Mouse (Mus musculus) kidney, embryonic 14.5 days (tissue): ENCODE results near the gene Chrm2. TPM values are rescaled to one million over a fixed set of nuclear protein-coding genes. Genes with fewer than 3 reads are reported as not detected.

ENCODE experiments used
- ATAC-seq: fragments of 200-750 bp; cut with Nextera tagmentation; 2 replicates; pipeline ENCODE4 v1.8.0; 2017; ENCODE audit warnings: moderate number of reproducible peaks, mild to moderate bottlenecking, moderate TSS enrichment, moderate library complexity; ENCODE audit not compliant: low FRiP score, low TSS enrichment
- H3K27ac ChIP-seq: fragments of 300-500 bp; sonication (generic); 2 replicates; pipeline ENCODE4 v1.5.1; 2014; ENCODE audit warnings: low read depth, mild to moderate bottlenecking, low read length, moderate library complexity, mixed read lengths
- H3K27me3 ChIP-seq: fragments of 300-500 bp; sonication (generic); 2 replicates; pipeline ENCODE4 v1.6.1; 2014; ENCODE audit warnings: mild to moderate bottlenecking, low read length; ENCODE audit not compliant: control insufficient read depth, insufficient read depth
- H3K36me3 ChIP-seq: fragments of 300-500 bp; sonication (generic); 2 replicates; pipeline ENCODE4 v1.6.1; 2014; ENCODE audit warnings: low read length, mixed read lengths; ENCODE audit not compliant: control insufficient read depth, insufficient read depth
- H3K4me1 ChIP-seq: fragments of 300-500 bp; sonication (generic); 2 replicates; pipeline ENCODE4 v1.6.1; 2014; ENCODE audit warnings: low read length, mixed read lengths; ENCODE audit not compliant: control insufficient read depth, insufficient read depth
- H3K4me2 ChIP-seq: fragments of 300-500 bp; sonication (generic); replicated peaks from 2 replicates; pipeline ENCODE4 v1.6.1; 2014; ENCODE audit warnings: low read depth, mild to moderate bottlenecking, low read length
- H3K4me3 ChIP-seq: fragments of 300-500 bp; sonication (generic); 2 replicates; pipeline ENCODE4 v1.5.1; 2014; ENCODE audit warnings: mild to moderate bottlenecking, low read length
- H3K9ac ChIP-seq: fragments of 300-500 bp; sonication (generic); 2 replicates; pipeline ENCODE4 v1.6.1; 2014; ENCODE audit warnings: low read depth, mild to moderate bottlenecking, low read length, moderate library complexity
- H3K9me3 ChIP-seq: fragments of 300-500 bp; sonication (generic); 2 replicates; pipeline ENCODE4 v1.6.1; 2016; ENCODE audit warnings: low read length; ENCODE audit not compliant: control insufficient read depth
- WGBS: fragments of 180-500 bp; shearing (Covaris S2); extraction: QIAGEN DNeasy Blood & Tissue Kit; methylation state at CpG from one replicate; pipeline ENCODE4 v1.1.7; 2014; 5-methylcytosine and 5-hydroxymethylcytosine counted together
- microRNA counts: library from miRNA; unstranded; fragments of <30 nt; microRNA quantifications from one replicate; lab custom pipeline; 2017
- microRNA-seq: library from miRNA; unstranded; fragments of <30 nt; microRNA quantifications from one replicate; pipeline ENCODE4, GENCODE M21; 2016
- polyA plus RNA-seq: library from polyadenylated mRNA; unstranded; fragments of >200 nt; fragmentation: Nextera tagmentation; extraction: Ambion mirVana; gene quantifications from 2 replicates; pipeline ENCODE4 v1.2.1, GENCODE M21; 2014

Gene Chrm2
- polyA plus RNA-seq, 1 experiment from 2014 or later: not detected

- H3K4me3 ChIP-seq: no peak overlapping the region
- no peak overlapping the region for H3K27ac ChIP-seq
- 81% methylated on average over 2 of the region's 2 CpGs for WGBS
- no peaks in the 10 kb centered on the region for H3K27me3 ChIP-seq
- H3K9me3 ChIP-seq: no peaks in the 10 kb centered on the region
- no peak for ATAC-seq
- H3K36me3 ChIP-seq: no peaks in the 10 kb centered on the region
- no peak overlapping the region for H3K4me2 ChIP-seq
- H3K9ac ChIP-seq: no peak overlapping the region
- H3K4me1 ChIP-seq: no peaks in the 10 kb centered on the region
These were observed 179.0 kb downstream of the Chrm2 start for GRCm38 (mm10) chr6:36566886-36567285.

MicroRNAs encoded within 50 kb of the gene (microRNA counts, 519-probe panel; counts per million panel counts)
- microRNA mmu-miR-490 (lab: Ali Mortazavi, UCI): not detected

Small RNA genes lying within 50 kb of the gene (microRNA-seq; reads per million reads assigned to microRNA genes)
- gene Mir490: 0.63 reads per million
